Mouse (Mus musculus) lung, embryonic 14.5 days (tissue): ENCODE measurements at regions not wholly inside any gene's neighbourhood (a gene's known extent, or its start where the extent isn't known, plus 50 kb on each side); places are given as distances from the start of the nearest gene placed in this dataset.

ENCODE experiments used
- ATAC-seq: fragments of 200-750 bp; cut with Nextera tagmentation; 2 replicates; pipeline ENCODE4 v1.8.0; 2017; ENCODE audit warnings: mild to moderate bottlenecking, moderate TSS enrichment, moderate library complexity; ENCODE audit not compliant: insufficient read depth
- DNase-seq: peaks from one replicate; pipeline ENCODE4 v3.0.0-alpha.2; 2015
- H3K27ac ChIP-seq: fragments of 300-500 bp; sonication (generic); 2 replicates; pipeline ENCODE4 v1.5.1; 2014; ENCODE audit warnings: low read depth, mild to moderate bottlenecking, moderate library complexity
- H3K27me3 ChIP-seq: fragments of 300-500 bp; sonication (generic); 2 replicates; pipeline ENCODE4 v1.6.1; 2014; ENCODE audit warnings: low read length, control low read depth; ENCODE audit not compliant: insufficient read depth
- H3K36me3 ChIP-seq: fragments of 300-500 bp; sonication (generic); 2 replicates; pipeline ENCODE4 v1.6.1; 2014; ENCODE audit warnings: control low read depth; ENCODE audit not compliant: insufficient read depth
- H3K4me1 ChIP-seq: fragments of 300-500 bp; sonication (generic); 2 replicates; pipeline ENCODE4 v1.6.1; 2014; ENCODE audit warnings: antibody characterized with exemption, control low read depth; ENCODE audit not compliant: insufficient read depth
- H3K4me2 ChIP-seq: fragments of 300-500 bp; sonication (generic); 2 replicates; pipeline ENCODE4 v1.6.1; 2014; ENCODE audit warnings: mild to moderate bottlenecking
- H3K4me3 ChIP-seq: fragments of 300-500 bp; sonication (generic); 2 replicates; pipeline ENCODE4 v1.5.1; 2014; ENCODE audit warnings: low read depth, low read length
- H3K9ac ChIP-seq: fragments of 300-500 bp; sonication (generic); 2 replicates; pipeline ENCODE4 v1.6.1; 2014
- H3K9me3 ChIP-seq: fragments of 300-500 bp; sonication (generic); 2 replicates; pipeline ENCODE4 v1.6.1; 2016; ENCODE audit warnings: low read depth, low read length, control low read depth
- CTCF ChIP-seq: IDR thresholded peaks from 2 replicates; pipeline ENCODE4 v1.5.1; 2016; ENCODE audit warnings: antibody characterized with exemption, low read depth
- WGBS: fragments of 180-500 bp; shearing (Covaris S2); extraction: QIAGEN DNeasy Blood & Tissue Kit; methylation state at CpG from one replicate; pipeline ENCODE4 v1.1.7; 2014; 5-methylcytosine and 5-hydroxymethylcytosine counted together

GRCm38 (mm10) chr19:49741239-49741638, 937.2 kb downstream of the Sorcs1 start:
- Histone ChIP-seq H3K4me3 (no peak overlapping the region), H3K36me3 (no peaks in the 10 kb centered on the region), H3K27ac (no peak overlapping the region), H3K4me1 (no peaks in the 10 kb centered on the region), H3K9me3 (no peaks in the 10 kb centered on the region), H3K27me3 (no peaks in the 10 kb centered on the region), H3K9ac (no peak overlapping the region), H3K4me2 (no peak overlapping the region)
- peak; percentile 34 for TF ChIP-seq CTCF
- ATAC-seq (no peak), DNase-seq (peak; percentile 75)
- 70% methylated on average over 6 of the region's 6 CpGs for WGBS

GRCm38 (mm10) chr19:49739483-49740175, 938.8 kb downstream of the Sorcs1 start:
- DNase-seq (no peak), ATAC-seq (no peak)
- H3K4me3 ChIP-seq, result no peak overlapping the region
- no peak overlapping the region for H3K9ac ChIP-seq
- H3K27ac ChIP-seq, result no peak overlapping the region
- 51% methylated on average over 13 of the region's 13 CpGs for WGBS
- H3K4me2 ChIP-seq, result no peak overlapping the region
- H3K4me1 ChIP-seq, result no peaks in the 10 kb centered on the region
- H3K9me3 ChIP-seq, result no peaks in the 10 kb centered on the region
- no peaks in the 10 kb centered on the region for H3K27me3 ChIP-seq
- no peak for TF ChIP-seq CTCF
- H3K36me3 ChIP-seq, result no peaks in the 10 kb centered on the region

- Histone ChIP-seq H3K4me3 (no peak overlapping the region), H3K9me3 (no peaks in the 10 kb centered on the region), H3K4me1 (no peaks in the 10 kb centered on the region), H3K36me3 (no peaks in the 10 kb centered on the region), H3K27ac (no peak overlapping the region), H3K9ac (no peak overlapping the region), H3K4me2 (no peak overlapping the region), H3K27me3 (no peaks in the 10 kb centered on the region)
- no peak for ATAC-seq
- DNase-seq, result peak; percentile 29
- WGBS, result 48% methylated on average over 1 of the region's 1 CpGs
- TF ChIP-seq CTCF, result no peak
These were observed 980.8 kb downstream of the Sorcs1 start for GRCm38 (mm10) chr19:49697659-49698058.

- Histone ChIP-seq H3K4me3 (no peak overlapping the region), H3K27me3 (no peaks in the 10 kb centered on the region), H3K9ac (no peak overlapping the region), H3K9me3 (no peaks in the 10 kb centered on the region), H3K4me1 (no peaks in the 10 kb centered on the region), H3K36me3 (no peaks in the 10 kb centered on the region), H3K4me2 (no peak overlapping the region), H3K27ac (no peak overlapping the region)
- TF ChIP-seq CTCF, result no peak
- ATAC-seq (no peak), DNase-seq (no peak)
- WGBS, result 89% methylated on average over 15 of the region's 15 CpGs
These were observed 992.7 kb downstream of the Sorcs1 start for GRCm38 (mm10) chr19:49685588-49686281.

- Histone ChIP-seq H3K4me3 (no peak overlapping the region), H3K4me2 (no peak overlapping the region), H3K27ac (no peak overlapping the region), H3K27me3 (no peaks in the 10 kb centered on the region), H3K36me3 (no peaks in the 10 kb centered on the region), H3K4me1 (no peaks in the 10 kb centered on the region), H3K9ac (no peak overlapping the region), H3K9me3 (no peaks in the 10 kb centered on the region)
- ATAC-seq (no peak), DNase-seq (no peak)
- WGBS, result 64% methylated on average over 3 of the region's 3 CpGs
- TF ChIP-seq CTCF, result no peak
These were observed 997.2 kb downstream of the Sorcs1 start for GRCm38 (mm10) chr19:49681204-49681603.

- Histone ChIP-seq H3K27ac (no peak overlapping the region), H3K9me3 (no peaks in the 10 kb centered on the region), H3K4me3 (no peak overlapping the region), H3K9ac (no peak overlapping the region), H3K27me3 (no peaks in the 10 kb centered on the region), H3K36me3 (no peaks in the 10 kb centered on the region), H3K4me2 (no peak overlapping the region), H3K4me1 (no peaks in the 10 kb centered on the region)
- DNase-seq (no peak), ATAC-seq (no peak)
- WGBS, result 84% methylated on average over 3 of the region's 3 CpGs
- no peak for TF ChIP-seq CTCF
These were observed 998.4 kb downstream of the Sorcs1 start for GRCm38 (mm10) chr19:49680006-49680405.

DNA sequence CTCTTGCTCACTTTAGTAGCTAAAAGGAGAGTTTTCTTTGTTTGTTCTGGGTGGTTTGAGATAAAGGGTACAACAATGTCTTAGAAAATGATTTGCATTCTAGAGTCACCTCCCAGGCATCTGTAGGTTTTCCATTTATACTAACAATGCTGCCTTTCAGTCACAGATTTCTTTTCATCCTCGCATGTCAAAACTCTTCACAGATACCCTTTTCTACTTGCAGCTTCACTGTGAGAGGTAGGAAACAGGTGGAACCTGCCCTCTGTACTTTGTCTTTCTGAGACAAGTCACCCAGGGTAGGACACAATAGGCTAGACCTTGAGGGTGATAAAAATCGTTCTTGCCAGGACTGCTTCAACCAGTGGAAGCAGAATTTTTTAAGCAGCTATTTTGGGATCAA, 1002.5 kb downstream of the Sorcs1 start:
- ATAC-seq (no peak), DNase-seq (no peak)
- no peaks in the 10 kb centered on the region for H3K36me3 ChIP-seq
- WGBS, result 49% methylated on average over 2 of the region's 2 CpGs
- no peak overlapping the region for H3K4me3 ChIP-seq
- no peaks in the 10 kb centered on the region for H3K9me3 ChIP-seq
- no peak for TF ChIP-seq CTCF
- H3K27me3 ChIP-seq, result no peaks in the 10 kb centered on the region
- no peaks in the 10 kb centered on the region for H3K4me1 ChIP-seq
- no peak overlapping the region for H3K9ac ChIP-seq
- H3K4me2 ChIP-seq, result no peak overlapping the region
- no peak overlapping the region for H3K27ac ChIP-seq
